Mouse (Mus musculus) intestine, embryonic 14.5 days (tissue): ENCODE data around the gene Bhlhe23. TPM values are rescaled to one million over a fixed set of nuclear protein-coding genes. Genes with fewer than 3 reads are reported as not detected.

Source experiments
- ATAC-seq: fragments of 200-750 bp; cut with Nextera tagmentation; replicated peaks from 2 replicates; pipeline ENCODE4 v1.8.0; 2017; ENCODE audit warnings: low read depth, moderate number of reproducible peaks, moderate TSS enrichment, moderate library complexity; ENCODE audit not compliant: low FRiP score, low TSS enrichment
- DNase-seq: peaks from one replicate; pipeline ENCODE4 v3.0.0-alpha.2; 2018; ENCODE audit warnings: low spot score
- H3K27ac ChIP-seq: fragments of 300-500 bp; sonication (generic); 2 replicates; pipeline ENCODE4 v1.5.1; 2014; ENCODE audit warnings: low read depth, mild to moderate bottlenecking, control low read depth
- H3K27me3 ChIP-seq: fragments of 300-500 bp; sonication (generic); replicated peaks from 2 replicates; pipeline ENCODE4 v1.6.1; 2014; ENCODE audit warnings: low read length, control low read depth; ENCODE audit not compliant: control insufficient read depth, insufficient read depth
- H3K36me3 ChIP-seq: fragments of 300-500 bp; sonication (generic); 2 replicates; pipeline ENCODE4 v1.6.1; 2014; ENCODE audit warnings: low read length, control low read depth; ENCODE audit not compliant: control insufficient read depth, insufficient read depth
- H3K4me1 ChIP-seq: fragments of 300-500 bp; sonication (generic); replicated peaks from 2 replicates; pipeline ENCODE4 v1.6.1; 2014; ENCODE audit warnings: low read length, control low read depth, mixed read lengths; ENCODE audit not compliant: control insufficient read depth, insufficient read depth
- H3K4me2 ChIP-seq: fragments of 300-500 bp; sonication (generic); 2 replicates; pipeline ENCODE4 v1.6.1; 2014; ENCODE audit warnings: low read length
- H3K4me3 ChIP-seq: fragments of 300-500 bp; sonication (generic); 2 replicates; pipeline ENCODE4 v1.5.1; 2014; ENCODE audit warnings: low read depth, low read length, control low read depth, mixed read lengths
- H3K9ac ChIP-seq: fragments of 300-500 bp; sonication (generic); 2 replicates; pipeline ENCODE4 v1.6.1; 2014; ENCODE audit warnings: mild to moderate bottlenecking, low read length
- H3K9me3 ChIP-seq: fragments of 300-500 bp; sonication (generic); 2 replicates; pipeline ENCODE4 v1.6.1; 2016; ENCODE audit warnings: low read length, control low read depth; ENCODE audit not compliant: control insufficient read depth
- WGBS: fragments of 180-500 bp; shearing (Covaris S2); extraction: QIAGEN DNeasy Blood & Tissue Kit; methylation state at CpG from one replicate; pipeline ENCODE4 v1.1.7; 2014; 5-methylcytosine and 5-hydroxymethylcytosine counted together
- polyA plus RNA-seq: library from polyadenylated mRNA; unstranded; fragments of >200 nt; fragmentation: Nextera tagmentation; extraction: Ambion mirVana; gene quantifications from 2 replicates; pipeline ENCODE4 v1.2.1, GENCODE M21; 2014

Bhlhe23 gene
- not detected in 2 replicates for polyA plus RNA-seq

DNA sequence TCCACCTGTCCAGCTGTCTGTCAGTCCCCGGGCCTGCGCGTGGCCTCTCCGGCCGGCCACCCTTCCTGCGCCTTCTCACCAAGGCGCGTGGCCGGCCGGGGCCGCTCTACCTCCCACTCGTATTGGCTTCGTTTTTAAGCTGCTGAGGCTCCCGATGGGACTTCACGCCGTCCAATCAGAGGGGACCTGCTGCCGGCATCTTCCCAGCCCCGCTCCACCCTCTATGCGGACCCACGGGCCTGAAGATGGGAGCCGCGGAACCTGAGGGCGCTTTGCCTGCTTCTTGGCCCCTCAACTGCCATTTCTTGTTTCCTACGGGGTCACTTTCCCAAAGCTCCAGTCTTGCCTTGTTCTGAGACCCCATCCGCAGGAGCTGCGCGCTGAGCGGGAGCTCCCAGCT is at the start of gene Bhlhe23:
TSS of gene Bhlhe23 (minus strand) at position 108 of the 400 bp plus-strand sequence.
- ATAC-seq: no peak
- H3K4me2 ChIP-seq: peak within 1 kb of the TSS; percentile 30

GRCm38 (mm10) chr2:180825147-180825941 is 48.6 kb upstream of the Bhlhe23 start:
- Histone ChIP-seq H3K4me1 (no peaks in the 10 kb centered on the region), H3K9me3 (no peaks in the 10 kb centered on the region), H3K36me3 (no peaks in the 10 kb centered on the region), H3K27me3 (no peaks in the 10 kb centered on the region), H3K4me3 (no peak overlapping the region), H3K4me2 (no peak overlapping the region), H3K27ac (no peak overlapping the region), H3K9ac (no peak overlapping the region)
- WGBS: 39% methylated on average over 11 of the region's 11 CpGs
- DNase-seq (no peak), ATAC-seq (no peak)

More for the DNA sequence above, at the start of gene Bhlhe23:
- peak; percentile 55 for DNase-seq
- Histone ChIP-seq H3K27ac (no peak within 1 kb of the TSS), H3K36me3 (no peaks in the 10 kb centered on the region), H3K4me3 (peak within 1 kb of the TSS; percentile 20; the same call in 1 of the 2 replicates), H3K9ac (no peak within 1 kb of the TSS), H3K4me1 (0 out of 2 replicates have a peak, but pooled peaks cover 6% of the 10 kb centered on the region), H3K27me3 (peaks cover 85% of the 10 kb centered on the region), H3K9me3 (no peaks in the 10 kb centered on the region)
- WGBS: 4% methylated on average over 28 of the region's 28 CpGs

- H3K9ac ChIP-seq: no peak overlapping the region
- H3K36me3 ChIP-seq: no peaks in the 10 kb centered on the region
- no peaks in the 10 kb centered on the region for H3K9me3 ChIP-seq
- H3K4me2 ChIP-seq: no peak overlapping the region
- no peaks in the 10 kb centered on the region for H3K27me3 ChIP-seq
- no peak overlapping the region for H3K27ac ChIP-seq
- ATAC-seq (no peak), DNase-seq (no peak)
- no peak overlapping the region for H3K4me3 ChIP-seq
- 74% methylated on average over 4 of the region's 4 CpGs for WGBS
- H3K4me1 ChIP-seq: no peaks in the 10 kb centered on the region
These were observed 48.0 kb upstream of the Bhlhe23 start for GRCm38 (mm10) chr2:180824724-180825123.

- H3K27ac ChIP-seq: no peak overlapping the region
- ATAC-seq (no peak), DNase-seq (no peak)
- H3K4me2 ChIP-seq: no peak overlapping the region
- no peak overlapping the region for H3K4me3 ChIP-seq
- H3K36me3 ChIP-seq: no peaks in the 10 kb centered on the region
- WGBS: 54% methylated on average over 4 of the region's 4 CpGs
- H3K4me1 ChIP-seq: no peaks in the 10 kb centered on the region
- H3K27me3 ChIP-seq: no peaks in the 10 kb centered on the region
- no peak overlapping the region for H3K9ac ChIP-seq
- no peaks in the 10 kb centered on the region for H3K9me3 ChIP-seq
These were observed 47.4 kb upstream of the Bhlhe23 start for GRCm38 (mm10) chr2:180824061-180824460.

DNA sequence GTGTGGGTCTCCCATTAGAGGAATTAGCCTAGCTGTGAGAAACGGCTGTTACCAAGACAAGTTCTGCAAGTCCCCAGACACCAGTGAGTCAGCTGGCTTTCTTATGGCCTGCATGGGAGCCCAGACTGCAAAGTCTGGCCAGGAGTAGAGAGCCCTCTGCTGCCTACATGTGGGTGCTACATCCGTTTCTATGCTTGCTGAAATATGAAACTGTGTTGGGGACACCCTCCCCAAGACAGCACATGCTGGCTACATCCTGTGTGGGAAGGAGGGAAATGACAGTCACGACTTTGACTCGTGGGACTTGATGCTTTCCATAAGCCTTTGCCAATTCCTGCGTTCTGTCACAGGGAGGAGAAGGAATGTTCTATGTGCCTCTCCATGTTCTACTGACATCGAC is 45.8 kb upstream of the Bhlhe23 start:
- Histone ChIP-seq H3K27me3 (no peaks in the 10 kb centered on the region), H3K4me1 (no peaks in the 10 kb centered on the region), H3K4me3 (no peak overlapping the region), H3K9ac (no peak overlapping the region), H3K9me3 (no peaks in the 10 kb centered on the region), H3K27ac (no peak overlapping the region), H3K4me2 (no peak overlapping the region), H3K36me3 (no peaks in the 10 kb centered on the region)
- ATAC-seq (no peak), DNase-seq (peak; percentile 53)
- WGBS: 26% methylated on average over 6 of the region's 6 CpGs

DNA sequence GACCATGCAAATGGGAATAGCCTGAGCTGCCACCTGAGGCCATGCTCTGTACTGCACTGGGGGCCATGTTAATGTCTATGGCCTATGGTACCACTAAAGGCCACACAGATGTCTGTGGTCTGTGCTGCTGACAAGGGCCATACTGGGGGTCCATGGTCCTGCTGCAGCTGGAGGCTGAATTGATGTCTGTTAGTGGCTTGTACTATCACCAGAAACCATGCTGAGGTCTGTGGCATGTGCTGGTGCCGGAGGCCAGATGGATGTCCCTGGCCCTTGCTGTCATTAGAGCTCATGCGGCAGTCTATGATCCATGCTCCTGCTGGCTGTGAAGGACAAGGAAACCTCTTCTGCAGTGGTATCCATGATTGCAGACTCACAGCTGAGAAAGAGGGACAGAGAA is 42.8 kb upstream of the Bhlhe23 start:
- 77% methylated on average over 2 of the region's 2 CpGs for WGBS
- no peaks in the 10 kb centered on the region for H3K27me3 ChIP-seq
- no peaks in the 10 kb centered on the region for H3K4me1 ChIP-seq
- H3K9me3 ChIP-seq: no peaks in the 10 kb centered on the region
- DNase-seq: no peak
- no peaks in the 10 kb centered on the region for H3K36me3 ChIP-seq
- no peak overlapping the region for H3K4me3 ChIP-seq
- no peak overlapping the region for H3K9ac ChIP-seq
- ATAC-seq: no peak
- no peak overlapping the region for H3K4me2 ChIP-seq
- no peak overlapping the region for H3K27ac ChIP-seq

DNA sequence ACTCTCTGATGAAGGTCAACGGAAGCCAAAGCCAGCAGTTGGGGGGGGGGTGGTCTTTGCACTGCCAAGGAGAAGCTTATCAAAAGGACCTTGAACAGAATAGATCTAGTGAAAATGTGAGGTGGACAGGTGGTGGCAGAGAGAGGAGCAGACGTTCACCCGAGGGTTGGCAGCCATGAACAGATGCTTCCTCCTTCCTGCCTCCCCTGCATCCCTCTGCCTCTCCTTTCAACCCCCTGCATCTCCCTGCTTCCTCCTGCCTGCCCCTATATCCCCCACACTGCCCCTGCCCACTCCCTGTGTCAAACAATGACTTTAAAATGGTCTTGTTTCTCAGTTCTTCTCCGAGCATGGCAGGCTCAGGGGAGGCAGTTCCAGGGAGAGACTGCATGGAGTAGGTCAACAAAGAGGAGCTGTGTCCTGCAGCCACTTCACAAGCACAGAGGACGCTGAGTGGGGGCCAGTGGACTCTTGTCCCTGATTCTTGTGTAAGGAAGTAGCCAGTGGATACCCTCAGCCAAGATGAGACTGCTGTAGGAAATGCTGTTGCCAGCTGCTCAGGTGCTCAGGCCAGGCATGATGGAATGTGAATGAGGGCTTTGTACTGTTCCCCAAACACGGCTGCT is 39.9 kb upstream of the Bhlhe23 start:
- ATAC-seq (no peak), DNase-seq (no peak)
- Histone ChIP-seq H3K36me3 (no peaks in the 10 kb centered on the region), H3K4me1 (no peaks in the 10 kb centered on the region), H3K4me2 (no peak overlapping the region), H3K4me3 (no peak overlapping the region), H3K9ac (no peak overlapping the region), H3K27me3 (no peaks in the 10 kb centered on the region), H3K27ac (no peak overlapping the region), H3K9me3 (no peaks in the 10 kb centered on the region)
- 54% methylated on average over 6 of the region's 6 CpGs for WGBS

GRCm38 (mm10) chr2:180813982-180814568 is 37.4 kb upstream of the Bhlhe23 start:
- no peaks in the 10 kb centered on the region for H3K9me3 ChIP-seq
- no peak for ATAC-seq
- 63% methylated on average over 4 of the region's 4 CpGs for WGBS
- H3K27ac ChIP-seq: no peak overlapping the region
- no peaks in the 10 kb centered on the region for H3K36me3 ChIP-seq
- no peaks in the 10 kb centered on the region for H3K27me3 ChIP-seq
- no peaks in the 10 kb centered on the region for H3K4me1 ChIP-seq
- no peak overlapping the region for H3K4me3 ChIP-seq
- no peak for DNase-seq
- no peak overlapping the region for H3K4me2 ChIP-seq
- no peak overlapping the region for H3K9ac ChIP-seq
